Mouse (Mus musculus): ENCODE data around the gene 2810459M11Rik. TPM values are rescaled to one million over a fixed set of nuclear protein-coding genes. Genes with fewer than 3 reads are reported as not detected.

Gene 2810459M11Rik
- 10.3 and 11.4 TPM in 2 replicates for polyA plus RNA-seq (2012; rRNA removed)

DNA sequence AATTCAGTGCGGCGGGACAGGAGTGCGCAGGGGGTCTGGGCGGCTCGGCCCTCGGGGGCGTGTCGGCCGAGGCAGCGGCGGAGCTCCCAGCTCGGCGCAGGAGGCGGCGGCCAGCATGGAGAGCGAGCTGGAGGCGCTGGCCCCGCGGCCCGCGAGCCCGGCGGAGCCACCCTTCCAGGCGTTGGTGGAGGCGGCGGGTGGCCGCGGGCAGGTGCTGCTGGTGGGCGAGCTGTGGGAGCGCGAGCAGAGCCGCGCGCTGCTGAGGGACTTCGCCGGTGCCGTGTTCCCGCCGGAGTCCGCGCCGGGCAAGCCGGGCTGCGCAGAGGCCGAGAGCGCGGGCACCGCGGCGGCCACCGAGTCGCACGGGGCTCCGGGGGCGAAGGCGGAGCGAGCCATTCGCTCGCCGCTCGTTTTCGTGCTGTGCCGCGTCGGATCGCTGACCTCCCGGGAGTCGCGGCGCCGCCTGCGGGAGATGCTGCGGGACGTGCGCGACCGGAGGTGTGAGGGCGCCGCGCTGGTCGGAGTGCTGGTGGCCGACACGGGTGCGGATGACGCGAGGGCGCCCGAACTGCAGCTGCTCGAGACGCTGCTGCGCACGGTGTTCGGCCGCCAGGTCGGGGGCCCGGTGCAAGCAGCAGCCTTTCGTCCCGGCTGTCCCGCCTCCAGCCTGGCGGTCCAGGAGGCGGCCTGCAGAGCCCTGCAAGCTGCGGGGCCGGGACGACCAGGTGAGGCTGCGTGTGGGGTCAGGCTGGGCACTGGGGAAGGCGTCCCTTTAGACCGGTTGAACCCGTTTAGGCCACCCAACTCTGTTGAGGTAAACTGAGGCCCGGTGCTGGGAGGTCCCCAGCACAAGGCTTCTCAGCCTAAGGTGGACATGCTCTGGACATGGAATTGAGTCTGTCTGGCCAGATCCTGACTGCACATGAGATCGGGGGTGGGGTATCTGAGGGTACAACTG, at the start of gene 2810459M11Rik:
Gene 2810459M11Rik, plus strand, starts transcription at position 16 of the 958 bp plus-strand sequence.

DNA sequence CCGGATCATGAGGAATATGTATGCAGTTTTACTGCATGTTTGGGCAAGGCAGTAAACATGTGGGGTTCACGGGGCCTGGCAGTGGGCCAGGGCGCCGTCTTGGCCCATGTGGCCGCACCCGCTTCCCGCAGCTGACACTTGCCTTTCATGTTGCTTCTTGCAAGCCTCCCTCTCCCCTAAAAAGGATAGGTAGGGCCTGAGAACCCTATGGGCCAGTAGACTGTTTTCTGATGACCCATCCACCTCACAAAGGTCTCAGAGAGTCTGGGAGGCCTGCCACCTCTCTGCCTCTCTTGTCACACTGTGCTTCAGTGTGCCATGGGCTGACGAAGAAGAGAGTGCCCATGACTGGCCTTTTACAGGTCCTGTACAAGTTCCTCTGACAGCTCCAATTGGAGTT, 29.1 kb upstream of the 2810459M11Rik start, which contains the start of gene Spata3:
Gene Spata3, plus strand, starts transcription at position 301 of the 400 bp plus-strand sequence.

DNA sequence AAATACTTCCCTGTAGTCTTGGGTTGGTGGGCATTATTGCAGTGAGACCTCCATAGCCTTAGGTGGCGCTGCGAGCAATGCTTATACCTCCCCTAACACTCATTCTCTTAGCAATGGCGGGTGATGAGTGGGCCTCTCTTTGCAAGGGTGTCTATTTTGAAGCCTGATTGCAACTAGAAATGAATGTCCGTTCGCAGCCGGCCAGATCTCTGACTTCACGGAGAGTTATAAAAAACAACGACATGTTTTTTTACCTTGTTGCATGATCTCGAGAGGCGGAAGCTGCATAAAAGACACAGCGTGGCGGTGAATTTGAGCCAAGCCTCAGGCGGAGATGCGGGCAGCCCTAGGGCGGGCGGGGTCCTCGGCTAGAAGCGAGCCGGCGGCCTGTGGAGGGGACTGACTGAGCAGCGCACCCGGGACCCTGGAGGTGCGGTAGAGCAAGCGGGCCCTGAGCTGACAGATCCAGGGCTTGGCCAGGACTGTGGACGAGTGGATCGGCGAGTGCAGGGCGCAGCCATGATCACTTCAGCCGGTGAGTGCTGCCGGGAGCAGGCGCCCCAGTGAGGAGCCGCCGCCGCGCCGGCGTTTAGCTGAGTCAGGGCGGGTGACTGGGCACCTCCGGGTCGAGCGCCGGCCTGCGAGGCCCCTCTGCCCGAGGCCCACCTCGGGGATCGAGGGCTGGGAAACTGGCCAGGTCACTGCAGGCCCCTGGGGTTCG, 18.8 kb downstream of the 2810459M11Rik start, which contains the start of gene Psmd1:
Gene Psmd1, plus strand, starts transcription at position 117 of the 721 bp plus-strand sequence.

Other genes starting within 250 kb of the 2810459M11Rik start
- gene Itm2c, start 151.6 kb upstream of the 2810459M11Rik start, polyA plus RNA-seq (2012; rRNA removed): 152 and 167 TPM in 2 replicates
- 9.5 and 9.9 TPM in 2 replicates for gene 4933407L21Rik, start 117.4 kb upstream of the 2810459M11Rik start, polyA plus RNA-seq (2012; rRNA removed)
- gene Gpr55, start 84.9 kb upstream of the 2810459M11Rik start, polyA plus RNA-seq (2012; rRNA removed): 0.05 and 0.06 TPM in 2 replicates
- 0.39 and 0.40 TPM in 2 replicates for gene Spata3, start 29.0 kb upstream of the 2810459M11Rik start, polyA plus RNA-seq (2012; rRNA removed)
- 87.7 and 91.3 TPM in 2 replicates for gene Psmd1, start 18.5 kb downstream of the 2810459M11Rik start, polyA plus RNA-seq (2012; rRNA removed)
- 0.04 TPM in 1 of 2 replicates, not detected in the other for gene Htr2b, start 66.1 kb downstream of the 2810459M11Rik start, polyA plus RNA-seq (2012; rRNA removed)
- 2.7 and 2.9 TPM in 2 replicates for gene Gm21972, start 87.8 kb downstream of the 2810459M11Rik start, polyA plus RNA-seq (2012; rRNA removed)
- gene Armc9, start 108.9 kb downstream of the 2810459M11Rik start, polyA plus RNA-seq (2012; rRNA removed): 25.6 and 25.9 TPM in 2 replicates

Data from central nervous system, embryonic 18 days (tissue).